Mouse (Mus musculus): ENCODE results near the gene Ptpn6.

DNA sequence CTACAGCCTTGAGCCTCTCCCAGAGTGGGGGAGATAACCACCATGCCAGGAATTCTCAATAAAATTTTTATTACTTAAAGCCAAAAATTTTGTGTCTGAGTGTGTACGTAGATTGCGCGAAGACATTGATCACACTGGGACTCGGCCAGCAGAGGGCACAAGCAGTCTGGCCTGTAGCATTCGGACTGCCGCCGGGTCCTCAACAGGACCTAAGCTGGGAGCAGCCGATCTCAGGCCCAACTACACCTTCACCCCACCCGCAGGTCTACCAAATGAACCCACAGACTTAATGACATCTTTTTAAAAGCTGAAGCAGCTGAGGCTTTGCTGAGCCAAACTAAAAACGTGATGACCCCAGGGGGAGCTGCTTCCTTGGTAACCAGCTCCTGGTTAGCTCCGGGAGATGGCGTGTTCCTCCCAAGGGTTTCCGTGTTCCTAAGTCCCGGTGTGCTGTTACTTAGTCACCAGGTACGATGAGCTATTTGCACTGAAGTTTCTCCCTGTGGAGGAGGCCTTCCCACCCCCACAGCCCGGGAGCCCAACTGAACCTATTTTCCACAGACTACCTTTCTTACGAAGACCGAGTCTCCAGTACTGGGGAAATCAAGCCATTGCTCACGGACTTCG is 21.5 kb downstream of the Ptpn6 start:
- TF ChIP-seq CTCF (IDR thresholded peaks at IDR 0.05; ENCODE audit: insufficient read depth, low read length) = peak; percentile 75
- TF ChIP-seq POLR2A (IDR thresholded peaks at IDR 0.05; ENCODE audit: borderline replicate concordance, extremely low read depth, low read depth, low read length) = no peak
